Mouse (Mus musculus): ENCODE data around the gene Cyp2d26. TPM values are rescaled to one million over a fixed set of nuclear protein-coding genes. Genes with fewer than 3 reads are reported as not detected.

The Cyp2d26 gene
- 0.08 and 0.27 TPM in 2 replicates for polyA plus RNA-seq (2015; fragmentation: Nextera tagmentation; extraction: Ambion mirVana)

DNA sequence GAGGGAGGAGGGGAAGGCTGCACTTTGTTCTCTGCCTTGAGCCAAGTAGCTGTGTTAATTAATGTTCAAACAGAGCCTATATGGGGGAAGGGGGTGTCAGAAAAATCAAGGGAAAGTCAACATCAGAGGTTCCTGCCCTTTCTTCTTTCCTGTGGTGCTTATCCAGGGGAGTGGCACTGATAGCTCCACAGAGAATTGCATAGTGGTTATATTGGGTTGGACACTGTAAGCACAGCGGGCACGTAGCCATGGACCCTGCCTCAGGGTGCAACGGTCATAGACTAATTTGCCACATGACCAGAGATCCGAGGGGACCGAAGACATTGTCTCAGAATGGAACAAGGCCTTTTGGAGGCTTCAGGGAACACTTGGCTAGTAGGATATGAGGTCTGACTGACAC lies at the start of gene Cyp2d26:
TSS of gene Cyp2d26 (minus strand) at position 18 of the 400 bp plus-strand sequence.
- no peak within 1 kb of the TSS for H3K4me3 ChIP-seq
- no peaks in the 10 kb centered on the region for H3K9me3 ChIP-seq (replicated peaks)
- H3K4me1 ChIP-seq (replicated peaks): no peaks in the 10 kb centered on the region
- no peak within 1 kb of the TSS for H3K4me2 ChIP-seq
- ATAC-seq (replicated peaks; ENCODE audit: insufficient number of reproducible peaks, insufficient read depth, low FRiP score, low read depth): no peak
- H3K36me3 ChIP-seq: no peaks in the 10 kb centered on the region
- no peak within 1 kb of the TSS for H3K9ac ChIP-seq
- H3K27me3 ChIP-seq: no peaks in the 10 kb centered on the region
- no peak within 1 kb of the TSS for H3K27ac ChIP-seq
- WGBS: 87% methylated on average over 5 of the region's 5 CpGs

DNA sequence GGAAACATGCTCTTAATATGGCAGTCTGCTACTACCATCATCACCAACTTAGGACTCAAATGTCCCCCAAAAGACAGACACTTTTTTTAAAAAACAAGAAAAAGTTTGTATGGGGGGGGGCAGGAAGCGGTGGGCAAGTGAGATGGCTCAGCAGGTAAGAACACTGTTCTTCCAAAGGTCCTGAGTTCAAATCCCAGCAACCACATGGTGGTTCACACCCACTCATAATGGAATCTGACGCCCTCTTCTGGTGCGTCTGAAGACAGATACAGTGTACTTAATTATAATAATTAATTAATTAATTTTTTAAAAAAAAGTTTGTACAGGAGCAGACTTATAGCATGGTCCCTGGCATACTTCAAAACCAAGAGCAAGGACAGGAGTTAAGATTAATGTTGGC lies 45.1 kb upstream of the Cyp2d26 start:
- no peaks in the 10 kb centered on the region for H3K9me3 ChIP-seq (replicated peaks)
- H3K4me1 ChIP-seq (replicated peaks): no peaks in the 10 kb centered on the region
- no peak overlapping the region for H3K4me2 ChIP-seq
- WGBS: 93% methylated on average over 3 of the region's 3 CpGs
- ATAC-seq (replicated peaks; ENCODE audit: insufficient number of reproducible peaks, insufficient read depth, low FRiP score, low read depth): no peak
- no peaks in the 10 kb centered on the region for H3K27me3 ChIP-seq
- no peak overlapping the region for H3K27ac ChIP-seq
- no peak overlapping the region for H3K9ac ChIP-seq
- no peaks in the 10 kb centered on the region for H3K36me3 ChIP-seq
- H3K4me3 ChIP-seq: no peak overlapping the region

DNA sequence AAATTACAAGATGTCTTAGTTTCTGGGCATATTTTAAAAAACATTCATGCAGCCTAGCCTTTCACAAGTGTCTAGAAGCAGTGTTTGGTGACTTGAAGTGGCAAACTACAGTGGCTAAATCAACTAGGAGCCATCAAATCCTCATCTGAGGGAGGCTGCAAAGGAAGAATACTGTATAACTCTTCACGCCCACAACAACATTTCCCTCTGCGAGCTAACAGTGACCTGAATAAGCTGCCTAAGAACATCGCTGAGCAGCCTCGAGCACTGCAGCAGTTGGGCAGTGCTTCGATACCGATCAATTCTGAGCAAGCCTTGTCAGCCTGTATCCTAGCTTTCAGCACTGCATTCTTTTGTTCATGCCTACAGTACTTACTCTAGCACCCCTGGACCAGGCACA lies 35.8 kb upstream of the Cyp2d26 start:
- no peak overlapping the region for H3K9ac ChIP-seq
- no peak for ATAC-seq (replicated peaks; ENCODE audit: insufficient number of reproducible peaks, insufficient read depth, low FRiP score, low read depth)
- H3K4me1 ChIP-seq (replicated peaks): peaks cover 3% of the 10 kb centered on the region; the same call in 1 of the 2 replicates
- 77% methylated on average over 6 of the region's 6 CpGs for WGBS
- H3K27me3 ChIP-seq: no peaks in the 10 kb centered on the region
- no peaks in the 10 kb centered on the region for H3K9me3 ChIP-seq (replicated peaks)
- H3K4me2 ChIP-seq: no peak overlapping the region
- H3K27ac ChIP-seq: no peak overlapping the region
- H3K4me3 ChIP-seq: no peak overlapping the region
- no peaks in the 10 kb centered on the region for H3K36me3 ChIP-seq

DNA sequence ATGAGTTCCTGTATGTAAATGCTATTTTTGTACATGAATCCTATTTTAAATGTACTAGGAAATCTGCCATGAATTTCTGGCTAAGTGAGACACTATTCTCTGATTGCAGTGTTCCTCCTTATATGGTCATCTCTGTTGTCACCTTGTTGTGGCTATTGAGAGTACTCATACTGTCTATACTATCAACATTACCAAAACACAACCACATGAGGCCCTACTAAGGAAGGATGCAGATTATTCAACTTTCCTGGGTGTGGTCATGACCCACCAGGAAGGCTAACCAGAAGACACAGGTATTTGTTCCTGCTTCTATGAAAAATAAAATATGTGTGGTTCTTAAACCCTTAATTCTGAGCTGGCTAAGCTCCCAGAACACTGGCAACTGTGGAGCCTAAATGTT lies 31.8 kb upstream of the Cyp2d26 start:
- ATAC-seq (replicated peaks; ENCODE audit: insufficient number of reproducible peaks, insufficient read depth, low FRiP score, low read depth): no peak

DNA sequence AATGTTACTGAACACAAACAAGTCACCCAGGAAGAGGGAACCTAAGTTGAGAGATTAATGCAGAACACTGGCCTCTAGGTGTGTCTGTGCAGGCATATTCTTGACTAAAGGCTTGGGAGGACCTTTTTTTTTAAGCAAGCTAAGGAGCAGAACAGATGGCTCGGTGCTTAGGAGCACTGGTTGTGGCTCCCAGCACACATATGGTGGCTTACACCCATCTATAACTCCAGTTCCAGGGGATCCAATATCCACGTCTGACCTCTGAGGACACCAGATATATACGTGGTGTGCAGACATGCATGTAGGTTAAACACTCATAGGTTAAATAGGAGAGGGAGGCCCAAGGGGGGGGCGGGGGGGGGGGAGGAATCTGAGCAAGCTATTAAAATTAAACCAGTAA lies 28.3 kb upstream of the Cyp2d26 start:
- 80% methylated on average over 3 of the region's 4 CpGs for WGBS
- Histone ChIP-seq H3K27ac (no peak overlapping the region), H3K9ac (no peak overlapping the region), H3K4me2 (no peak overlapping the region), H3K27me3 (no peaks in the 10 kb centered on the region), H3K9me3 (replicated peaks) (no peaks in the 10 kb centered on the region), H3K4me3 (no peak overlapping the region), H3K4me1 (replicated peaks) (peaks cover 7% of the 10 kb centered on the region; the same call in 1 of the 2 replicates), H3K36me3 (no peaks in the 10 kb centered on the region)
- ATAC-seq (replicated peaks; ENCODE audit: insufficient number of reproducible peaks, insufficient read depth, low FRiP score, low read depth): no peak

More for the DNA sequence above, 31.8 kb upstream of the Cyp2d26 start:
- Histone ChIP-seq H3K4me1 (replicated peaks) (peaks cover 7% of the 10 kb centered on the region; the same call in 1 of the 2 replicates), H3K4me2 (no peak overlapping the region), H3K27ac (no peak overlapping the region), H3K27me3 (no peaks in the 10 kb centered on the region), H3K9ac (no peak overlapping the region), H3K36me3 (no peaks in the 10 kb centered on the region), H3K9me3 (replicated peaks) (no peaks in the 10 kb centered on the region), H3K4me3 (no peak overlapping the region)

DNA sequence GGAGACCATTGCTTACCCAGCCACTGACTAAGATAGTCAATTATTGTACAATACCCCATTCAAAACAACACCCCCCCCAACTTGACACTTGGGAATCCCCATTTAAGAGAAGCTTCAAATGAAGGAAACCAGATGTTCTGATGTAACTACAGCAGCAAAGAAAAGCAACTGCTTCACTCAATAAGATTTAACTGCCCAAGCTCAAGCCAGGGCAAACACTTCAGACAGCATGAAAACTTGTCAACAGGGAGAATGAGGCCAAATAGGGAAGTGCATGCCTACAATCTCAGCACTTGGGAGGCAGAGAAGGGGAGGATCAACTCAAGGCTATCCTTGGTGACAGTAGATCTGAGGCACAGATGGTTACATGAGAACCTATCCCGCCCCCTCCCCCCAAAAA lies 27.6 kb upstream of the Cyp2d26 start:
- peaks cover 7% of the 10 kb centered on the region; the same call in 1 of the 2 replicates for H3K4me1 ChIP-seq (replicated peaks)
- whole genome bisulfite sequencing: 78% methylated on average over 1 of the region's 1 CpGs
- ATAC-seq (replicated peaks; ENCODE audit: insufficient number of reproducible peaks, insufficient read depth, low FRiP score, low read depth): no peak
- H3K36me3 ChIP-seq: no peaks in the 10 kb centered on the region
- H3K27ac ChIP-seq: no peak overlapping the region
- no peak overlapping the region for H3K4me2 ChIP-seq
- no peak overlapping the region for H3K9ac ChIP-seq
- H3K27me3 ChIP-seq: no peaks in the 10 kb centered on the region
- H3K4me3 ChIP-seq: no peak overlapping the region
- no peaks in the 10 kb centered on the region for H3K9me3 ChIP-seq (replicated peaks)

DNA sequence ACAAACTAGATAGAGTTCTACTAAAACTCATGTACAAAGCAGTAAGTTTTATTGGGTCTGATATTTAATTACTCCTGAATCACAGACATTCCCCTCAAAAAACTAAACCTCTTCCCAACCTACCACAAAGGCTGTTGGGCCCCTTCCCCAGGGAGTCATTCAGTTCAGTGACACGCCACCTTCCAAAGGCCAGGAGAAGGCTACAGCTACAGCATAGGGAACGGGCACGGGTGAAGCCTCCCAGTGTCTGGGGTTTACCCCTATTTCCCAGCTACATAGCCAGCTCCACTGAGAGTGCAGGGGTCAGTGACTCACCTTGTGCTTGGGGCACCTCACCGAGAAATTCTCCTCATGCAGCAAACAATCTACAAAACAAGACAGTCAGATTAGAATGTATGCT lies 21.2 kb upstream of the Cyp2d26 start:
- Histone ChIP-seq H3K27ac (no peak overlapping the region), H3K4me1 (replicated peaks) (no peaks in the 10 kb centered on the region), H3K36me3 (peaks cover 8% of the 10 kb centered on the region), H3K4me2 (no peak overlapping the region), H3K27me3 (no peaks in the 10 kb centered on the region), H3K9me3 (replicated peaks) (no peaks in the 10 kb centered on the region), H3K4me3 (no peak overlapping the region), H3K9ac (no peak overlapping the region)
- WGBS: 84% methylated on average over 4 of the region's 4 CpGs
- no peak for ATAC-seq (replicated peaks; ENCODE audit: insufficient number of reproducible peaks, insufficient read depth, low FRiP score, low read depth)

DNA sequence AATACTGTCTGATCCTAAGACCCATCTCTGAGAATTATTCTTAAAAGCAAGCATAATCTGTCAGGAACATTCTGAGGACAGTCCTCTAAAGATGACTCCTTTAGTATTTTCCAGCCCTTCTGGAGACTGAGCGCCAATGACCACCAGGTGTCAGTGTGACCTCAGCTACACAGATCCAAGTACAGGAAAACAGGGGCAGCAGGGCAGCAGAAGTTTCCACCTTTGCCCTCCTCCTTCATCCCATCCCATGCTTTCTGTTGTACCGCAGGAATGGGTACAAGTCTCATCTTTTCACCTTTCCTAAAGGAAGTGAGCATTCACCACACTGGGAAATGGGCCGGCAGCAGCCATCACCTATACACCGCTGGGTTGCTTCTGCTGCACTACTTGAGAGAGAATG lies 20.7 kb upstream of the Cyp2d26 start:
- no peak overlapping the region for H3K27ac ChIP-seq
- H3K4me3 ChIP-seq: no peak overlapping the region
- 57% methylated on average over 4 of the region's 4 CpGs for WGBS
- H3K27me3 ChIP-seq: no peaks in the 10 kb centered on the region
- peak; percentile 27; the same call in 1 of the 2 replicates for ATAC-seq (replicated peaks; ENCODE audit: insufficient number of reproducible peaks, insufficient read depth, low FRiP score, low read depth)
- no peak overlapping the region for H3K4me2 ChIP-seq
- H3K9me3 ChIP-seq (replicated peaks): no peaks in the 10 kb centered on the region
- peaks cover 8% of the 10 kb centered on the region for H3K36me3 ChIP-seq
- no peak overlapping the region for H3K9ac ChIP-seq
- no peaks in the 10 kb centered on the region for H3K4me1 ChIP-seq (replicated peaks)

DNA sequence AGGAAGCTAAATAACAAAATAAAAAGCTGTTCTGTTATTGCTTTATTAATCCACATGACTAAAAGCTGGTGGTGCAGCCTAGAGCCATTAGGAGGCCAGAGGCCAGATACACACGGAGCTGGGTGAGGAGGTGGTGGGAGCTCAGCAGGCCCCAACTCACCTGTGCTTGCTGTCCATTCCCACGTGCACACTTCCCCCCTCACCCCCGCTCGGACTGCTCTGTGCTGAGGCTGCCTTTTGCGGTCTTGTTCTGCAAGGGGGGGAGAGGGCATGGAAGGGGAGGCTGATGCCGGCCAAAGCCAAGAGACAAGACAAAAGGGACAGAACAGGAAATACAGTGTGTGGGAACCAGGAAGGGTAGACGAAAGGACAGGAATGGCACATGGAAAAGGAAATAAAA lies 20.2 kb upstream of the Cyp2d26 start:
- no peak overlapping the region for H3K4me2 ChIP-seq
- 77% methylated on average over 7 of the region's 7 CpGs for WGBS
- H3K4me3 ChIP-seq: no peak overlapping the region
- H3K9ac ChIP-seq: no peak overlapping the region
- H3K9me3 ChIP-seq (replicated peaks): no peaks in the 10 kb centered on the region
- no peaks in the 10 kb centered on the region for H3K4me1 ChIP-seq (replicated peaks)
- H3K36me3 ChIP-seq: peaks cover 8% of the 10 kb centered on the region
- H3K27me3 ChIP-seq: no peaks in the 10 kb centered on the region
- no peak for ATAC-seq (replicated peaks; ENCODE audit: insufficient number of reproducible peaks, insufficient read depth, low FRiP score, low read depth)
- no peak overlapping the region for H3K27ac ChIP-seq

DNA sequence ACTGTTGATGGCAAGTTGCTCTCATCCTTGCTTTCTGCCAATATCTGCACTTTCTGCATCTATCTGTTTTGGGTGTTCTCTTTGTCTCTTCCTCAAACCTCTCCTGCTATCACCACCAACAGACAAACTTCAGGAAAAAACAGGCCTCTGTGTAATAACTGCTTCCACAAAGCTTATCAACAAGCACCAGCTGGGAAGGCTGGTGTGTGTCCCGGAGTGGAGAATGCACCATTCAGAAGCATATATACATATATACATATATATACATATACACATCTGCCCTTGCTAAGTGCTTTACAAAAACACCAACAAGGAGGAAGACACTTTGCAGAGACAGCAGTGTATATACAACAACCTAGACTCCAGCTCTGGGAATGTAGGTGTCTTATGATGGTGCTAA lies 16.5 kb upstream of the Cyp2d26 start:
- ATAC-seq (replicated peaks; ENCODE audit: insufficient number of reproducible peaks, insufficient read depth, low FRiP score, low read depth): no peak
- WGBS: 58% methylated on average over 1 of the region's 1 CpGs

DNA sequence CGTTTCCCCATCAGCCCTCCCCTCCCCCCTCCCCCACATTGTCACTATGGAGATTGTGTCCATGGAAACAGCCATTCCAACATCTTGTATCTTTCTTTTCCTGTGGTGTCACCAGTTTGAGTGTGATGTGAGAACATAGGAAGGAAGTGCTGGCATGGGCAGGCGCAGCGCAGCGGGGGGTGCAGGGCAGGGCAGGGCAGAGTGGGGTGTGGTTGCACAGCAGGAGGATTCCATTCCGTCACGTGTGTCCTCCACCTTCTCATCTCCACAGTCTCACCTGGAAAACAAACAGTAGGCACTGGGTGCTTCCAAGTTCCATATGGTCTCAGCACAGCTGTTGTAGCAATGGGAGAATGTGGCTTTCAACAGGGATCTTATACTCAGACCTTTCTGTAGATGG lies 15.4 kb upstream of the Cyp2d26 start:
- no peak overlapping the region for H3K9ac ChIP-seq
- 74% methylated on average over 6 of the region's 6 CpGs for WGBS
- no peak overlapping the region for H3K27ac ChIP-seq
- no peak for ATAC-seq (replicated peaks; ENCODE audit: insufficient number of reproducible peaks, insufficient read depth, low FRiP score, low read depth)
- no peaks in the 10 kb centered on the region for H3K27me3 ChIP-seq
- no peaks in the 10 kb centered on the region for H3K9me3 ChIP-seq (replicated peaks)
- no peak overlapping the region for H3K4me2 ChIP-seq
- no peaks in the 10 kb centered on the region for H3K4me1 ChIP-seq (replicated peaks)
- H3K4me3 ChIP-seq: no peak overlapping the region
- H3K36me3 ChIP-seq: peaks cover 8% of the 10 kb centered on the region

More for the DNA sequence above, 16.5 kb upstream of the Cyp2d26 start:
- Histone ChIP-seq H3K27me3 (no peaks in the 10 kb centered on the region), H3K4me1 (replicated peaks) (no peaks in the 10 kb centered on the region), H3K4me2 (no peak overlapping the region), H3K36me3 (peaks cover 8% of the 10 kb centered on the region), H3K4me3 (no peak overlapping the region), H3K9me3 (replicated peaks) (no peaks in the 10 kb centered on the region), H3K27ac (no peak overlapping the region), H3K9ac (no peak overlapping the region)

DNA sequence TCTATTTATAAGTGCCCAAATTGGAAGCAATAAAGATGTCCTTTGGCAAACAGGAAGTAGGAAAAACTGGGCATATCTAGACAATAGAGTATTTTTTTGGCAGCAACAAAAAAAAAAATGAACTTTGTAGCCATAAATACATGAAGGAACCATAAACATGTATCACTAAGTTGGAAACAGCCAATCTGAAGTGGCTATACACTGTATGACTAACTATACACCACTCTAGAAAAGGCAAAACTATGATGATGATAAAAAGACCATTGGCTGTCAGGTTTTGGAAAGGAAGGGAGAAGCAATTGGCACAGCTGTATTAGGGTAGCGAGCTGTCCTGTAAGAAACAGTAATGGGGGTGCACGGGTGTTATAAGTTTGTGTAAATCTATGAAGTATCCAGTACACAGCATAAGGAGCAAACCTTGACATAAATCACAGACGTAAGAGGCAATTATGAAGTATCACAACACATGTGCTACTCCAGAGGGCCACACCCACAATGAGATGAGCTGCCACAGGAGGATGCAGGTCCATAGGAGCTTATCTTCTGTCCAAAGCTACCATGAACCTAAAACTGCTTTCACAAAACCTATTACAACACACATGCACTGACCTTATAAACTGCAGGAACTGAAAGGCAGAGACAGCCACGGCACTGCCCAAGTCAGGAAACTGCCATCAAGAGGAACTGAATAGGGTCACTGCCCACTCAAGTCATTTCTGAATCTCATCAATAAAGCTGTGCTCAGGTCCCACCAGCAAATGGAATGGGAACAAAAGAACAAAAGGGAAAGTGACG lies 13.1 kb upstream of the Cyp2d26 start:
- Histone ChIP-seq H3K27ac (no peak overlapping the region), H3K9ac (no peak overlapping the region), H3K9me3 (replicated peaks) (no peaks in the 10 kb centered on the region), H3K4me1 (replicated peaks) (no peaks in the 10 kb centered on the region), H3K36me3 (peaks cover 8% of the 10 kb centered on the region), H3K4me3 (no peak overlapping the region), H3K27me3 (no peaks in the 10 kb centered on the region), H3K4me2 (no peak overlapping the region)
- WGBS: 81% methylated on average over 5 of the region's 5 CpGs
- ATAC-seq (replicated peaks; ENCODE audit: insufficient number of reproducible peaks, insufficient read depth, low FRiP score, low read depth): no peak

Data from heart, embryonic 15.5 days (tissue).